Mouse (Mus musculus): ENCODE results near the gene Cidec.

- TF ChIP-seq CTCF (conservative IDR thresholded peaks at IDR 0.05; ENCODE audit: insufficient read depth, insufficient read length, low read depth, low read length) (no peak), POLR2A (IDR thresholded peaks at IDR 0.05; ENCODE audit: low read depth, low read length) (no peak)
These were observed 35.9 kb upstream of the Cidec start, which contains the start of gene Il17rc for GRCm38 (mm10) chr6:113471297-113471936.

Data from kidney, adult 2 months (tissue).